Mouse (Mus musculus): ENCODE results near the gene Rpusd2.

Gene Rpusd2

DNA sequence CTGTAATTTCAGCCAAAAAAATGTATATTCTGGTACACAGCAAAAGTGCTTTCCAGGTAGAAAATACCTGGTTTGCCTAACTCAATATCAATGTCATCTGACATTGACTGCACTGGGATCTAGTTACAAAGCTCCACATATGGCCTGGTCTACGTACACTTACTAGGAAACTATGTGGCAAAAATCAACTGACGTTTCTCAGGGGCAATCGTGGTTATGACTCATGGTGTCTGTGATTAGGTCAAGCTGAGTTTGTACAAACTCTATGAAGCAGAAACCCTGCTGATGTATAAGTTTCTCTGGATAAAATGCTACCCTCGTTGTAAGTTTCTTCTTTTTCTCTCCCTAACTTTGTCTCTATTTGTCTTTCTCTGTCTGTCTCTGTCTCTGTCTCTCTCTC, 2.4 kb upstream of the Rpusd2 start:
- no peak for DNase-seq

DNA sequence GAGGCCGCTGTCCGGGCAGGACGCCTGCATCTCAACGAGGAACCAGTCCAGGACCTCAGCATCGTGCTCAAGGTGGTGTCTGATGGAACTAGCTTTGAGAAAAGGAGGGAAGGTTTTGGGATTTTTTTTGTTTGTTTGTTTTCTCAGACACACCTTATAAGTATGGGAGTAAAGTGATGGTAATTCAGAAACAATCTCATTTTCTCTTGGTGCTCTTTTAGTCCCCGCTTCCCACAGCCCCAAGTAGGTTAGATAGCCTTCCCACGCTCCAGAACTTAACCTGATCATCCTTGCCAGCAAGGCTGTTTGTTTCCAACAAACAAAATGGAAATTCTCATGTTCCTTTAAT, 781 bp downstream of the Rpusd2 start:
- DNase-seq, result no peak

- no peak for DNase-seq
These were observed 6.3 kb downstream of the Rpusd2 start for GRCm38 (mm10) chr2:119040882-119041281.

GRCm38 (mm10) chr2:119045163-119045562, 10.6 kb downstream of the Rpusd2 start:
- DNase-seq, result no peak

GRCm38 (mm10) chr2:119046649-119047611, 12.3 kb downstream of the Rpusd2 start, which contains the start of gene Knl1:
TSS of gene Knl1 (plus strand) at chr2:119047119.
- DNase-seq, result peak; percentile 93

DNA sequence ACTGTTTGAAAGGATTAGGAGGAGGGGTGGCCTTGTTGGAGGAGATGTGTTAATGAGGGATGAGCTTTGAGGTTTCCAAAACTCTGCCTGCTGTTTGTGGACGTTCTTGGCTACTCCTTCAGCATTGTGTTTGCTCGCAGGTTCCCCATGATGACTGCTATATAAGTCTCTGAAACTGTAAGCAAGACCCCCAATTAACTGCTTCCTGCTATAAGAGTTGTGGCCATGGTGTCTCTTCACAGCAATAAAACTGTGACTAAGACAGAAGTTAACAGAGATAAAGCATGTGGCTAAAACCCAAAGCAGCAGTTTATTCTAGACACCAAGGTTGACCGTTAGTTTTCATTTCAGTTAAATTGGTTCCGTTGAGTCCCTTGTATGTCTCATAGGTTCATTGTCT, 13.3 kb downstream of the Rpusd2 start:
- DNase-seq, result no peak

DNA sequence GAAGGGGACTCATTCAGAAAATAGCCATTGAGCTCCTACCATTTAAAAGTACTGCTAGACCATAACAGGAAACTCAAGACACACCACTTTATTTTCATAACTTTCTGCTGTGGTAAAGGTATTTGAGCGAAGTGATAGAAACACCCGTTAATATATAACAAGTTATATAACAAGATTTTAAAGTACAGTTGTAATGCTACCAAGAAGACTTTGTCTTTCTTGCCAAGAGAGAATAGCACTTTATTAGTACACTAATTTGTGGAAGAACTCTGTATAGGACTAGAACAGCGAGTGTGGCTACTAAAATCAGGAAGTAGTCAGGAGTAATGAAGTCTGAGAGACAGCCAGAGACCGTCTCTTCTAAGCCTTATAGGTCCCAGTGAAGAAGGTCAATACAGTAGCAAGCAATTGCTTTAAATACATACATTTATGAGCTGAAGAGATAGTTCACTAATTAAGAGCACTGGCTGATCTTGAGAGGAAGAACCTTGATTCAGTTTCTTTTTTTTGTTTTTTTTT, 15.6 kb downstream of the Rpusd2 start:
- no peak for DNase-seq

DNA sequence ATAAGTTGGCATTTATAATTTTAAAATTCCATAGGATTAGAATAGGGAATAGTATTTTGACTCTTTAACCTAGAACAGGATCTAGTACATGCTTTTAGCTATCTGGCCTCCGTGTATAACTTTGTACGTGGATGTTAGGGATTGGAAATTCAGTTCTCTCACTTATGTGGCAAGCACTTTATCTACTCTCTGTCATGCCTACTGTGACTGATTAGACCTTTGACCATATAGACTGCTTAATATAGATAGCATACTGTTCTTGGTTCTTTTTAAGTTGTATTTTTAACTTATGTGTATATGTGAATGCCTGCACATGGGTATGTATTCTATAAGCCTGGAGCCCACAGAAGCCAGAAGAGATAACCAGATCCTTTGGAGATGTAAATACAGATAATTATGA, 25.5 kb downstream of the Rpusd2 start:
- no peak for DNase-seq

- no peak for DNase-seq
These were observed 37.8 kb downstream of the Rpusd2 start for GRCm38 (mm10) chr2:119072397-119072796.

DNA sequence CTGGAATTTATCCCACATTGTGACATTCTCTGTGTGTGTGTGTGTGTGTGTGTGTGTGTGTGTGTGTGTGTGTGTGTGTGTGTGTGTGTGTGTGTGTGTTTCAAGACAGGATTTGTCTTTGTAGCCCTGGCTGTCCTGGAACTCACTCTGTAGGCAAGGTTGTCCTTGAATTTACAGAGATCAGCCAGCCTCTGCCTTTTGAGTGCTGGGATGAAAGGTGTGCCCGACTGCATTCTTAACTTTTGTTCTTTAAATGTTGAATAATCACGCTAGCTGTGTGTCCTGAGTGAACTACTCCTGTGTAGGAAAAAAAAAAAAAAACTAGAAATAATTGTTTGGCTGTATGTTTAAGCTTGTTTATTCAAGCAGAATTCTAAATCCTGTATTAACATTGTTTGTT, 51.6 kb downstream of the Rpusd2 start:
- no peak for DNase-seq

Measured in cerebellum, adult 9-11 months (tissue).